Mouse (Mus musculus) hindbrain, embryonic 16.5 days (tissue): ENCODE data around the gene Plekha4. TPM values are rescaled to one million over a fixed set of nuclear protein-coding genes. Genes with fewer than 3 reads are reported as not detected.
A peak's percentile ranks its signal among the peaks of the same experiment; 100 is the strongest.

ENCODE experiments used
- ATAC-seq: fragments of 200-750 bp; cut with Nextera tagmentation; 2 replicates; pipeline ENCODE4 v1.8.0; 2017; ENCODE audit warnings: moderate TSS enrichment, moderate library complexity
- H3K27ac ChIP-seq: fragments of 300-500 bp; sonication (generic); 2 replicates; pipeline ENCODE4 v1.5.1; 2014; ENCODE audit warnings: low read depth, mild to moderate bottlenecking, control low read depth, low read length, moderate library complexity
- H3K27me3 ChIP-seq: fragments of 300-500 bp; sonication (generic); replicated peaks from 2 replicates; pipeline ENCODE4 v1.6.1; 2014; ENCODE audit warnings: low read length; ENCODE audit not compliant: control insufficient read depth, insufficient read depth
- H3K36me3 ChIP-seq: fragments of 300-500 bp; sonication (generic); 2 replicates; pipeline ENCODE4 v1.6.1; 2014; ENCODE audit warnings: mild to moderate bottlenecking, low read length, moderate library complexity, mixed read lengths; ENCODE audit not compliant: control insufficient read depth, insufficient read depth
- H3K4me1 ChIP-seq: fragments of 300-500 bp; sonication (generic); 2 replicates; pipeline ENCODE4 v1.6.1; 2014; ENCODE audit warnings: low read depth, low read length; ENCODE audit not compliant: control insufficient read depth, insufficient read depth
- H3K4me2 ChIP-seq: fragments of 300-500 bp; sonication (generic); 2 replicates; pipeline ENCODE4 v1.6.1; 2014; ENCODE audit warnings: mild to moderate bottlenecking, low read length, control low read depth, moderate library complexity
- H3K4me3 ChIP-seq: fragments of 300-500 bp; sonication (generic); 2 replicates; pipeline ENCODE4 v1.5.1; 2014; ENCODE audit warnings: mild to moderate bottlenecking, low read length, control low read depth, moderate library complexity
- H3K9ac ChIP-seq: fragments of 300-500 bp; sonication (generic); 2 replicates; pipeline ENCODE4 v1.6.1; 2014; ENCODE audit warnings: low read depth, mild to moderate bottlenecking, control low read depth, low read length, moderate library complexity
- H3K9me3 ChIP-seq: fragments of 300-500 bp; sonication (generic); 2 replicates; pipeline ENCODE4 v1.6.1; 2014; ENCODE audit warnings: mild to moderate bottlenecking, low read length, moderate library complexity; ENCODE audit not compliant: control insufficient read depth
- WGBS: fragments of 180-500 bp; shearing (Covaris S2); extraction: QIAGEN DNeasy Blood & Tissue Kit; methylation state at CpG from one replicate; pipeline ENCODE4 v1.1.7; 2014; 5-methylcytosine and 5-hydroxymethylcytosine counted together
- polyA plus RNA-seq: library from polyadenylated mRNA; unstranded; fragments of >200 nt; fragmentation: Nextera tagmentation; extraction: Ambion mirVana; gene quantifications from 2 replicates; pipeline ENCODE4 v1.2.1, GENCODE M21; 2015

The Plekha4 gene
- polyA plus RNA-seq, 1 experiment from 2014 or later: 2.2 TPM

- no peaks in the 10 kb centered on the region for H3K36me3 ChIP-seq
- no peaks in the 10 kb centered on the region for H3K27me3 ChIP-seq
- H3K4me2 ChIP-seq: no peak overlapping the region
- no peak overlapping the region for H3K9ac ChIP-seq
- no peak overlapping the region for H3K4me3 ChIP-seq
- ATAC-seq: no peak
- H3K27ac ChIP-seq: no peak overlapping the region
- no peaks in the 10 kb centered on the region for H3K4me1 ChIP-seq
- 100% methylated on average over 1 of the region's 1 CpGs for WGBS
- H3K9me3 ChIP-seq: no peaks in the 10 kb centered on the region
Measured at GRCm38 (mm10) chr7:45544525-45544924, 18.4 kb downstream of the Plekha4 start.

GRCm38 (mm10) chr7:45549641-45550436 lies 23.7 kb downstream of the Plekha4 start:
- Histone ChIP-seq H3K27ac (no peak overlapping the region), H3K4me3 (no peak overlapping the region), H3K27me3 (no peaks in the 10 kb centered on the region), H3K36me3 (no peaks in the 10 kb centered on the region), H3K4me2 (no peak overlapping the region), H3K9me3 (no peaks in the 10 kb centered on the region), H3K4me1 (no peaks in the 10 kb centered on the region), H3K9ac (no peak overlapping the region)
- ATAC-seq: no peak
- WGBS: 85% methylated on average over 16 of the region's 16 CpGs

- ATAC-seq: no peak
- H3K27ac ChIP-seq: no peak overlapping the region
- no peaks in the 10 kb centered on the region for H3K27me3 ChIP-seq
Measured at GRCm38 (mm10) chr7:45550821-45551511, 24.8 kb downstream of the Plekha4 start.

GRCm38 (mm10) chr7:45551512-45551883 lies 25.4 kb downstream of the Plekha4 start:
- H3K9me3 ChIP-seq: no peaks in the 10 kb centered on the region
- ATAC-seq: no peak
- no peaks in the 10 kb centered on the region for H3K4me1 ChIP-seq
- no peak overlapping the region for H3K27ac ChIP-seq
- no peak overlapping the region for H3K4me2 ChIP-seq
- no peak overlapping the region for H3K4me3 ChIP-seq
- H3K36me3 ChIP-seq: no peaks in the 10 kb centered on the region
- 90% methylated on average over 8 of the region's 8 CpGs for WGBS
- no peak overlapping the region for H3K9ac ChIP-seq
- no peaks in the 10 kb centered on the region; the same call in 1 of the 2 replicates for H3K27me3 ChIP-seq

More at GRCm38 (mm10) chr7:45550821-45551511, 24.8 kb downstream of the Plekha4 start:
- no peaks in the 10 kb centered on the region for H3K4me1 ChIP-seq
- no peak overlapping the region for H3K4me3 ChIP-seq
- WGBS: 85% methylated on average over 11 of the region's 11 CpGs
- no peaks in the 10 kb centered on the region for H3K9me3 ChIP-seq
- no peak overlapping the region for H3K9ac ChIP-seq
- H3K4me2 ChIP-seq: no peak overlapping the region
- H3K36me3 ChIP-seq: no peaks in the 10 kb centered on the region

GRCm38 (mm10) chr7:45553519-45553918 lies 27.4 kb downstream of the Plekha4 start:
- H3K9me3 ChIP-seq: no peaks in the 10 kb centered on the region
- no peak overlapping the region for H3K4me2 ChIP-seq
- ATAC-seq: no peak
- H3K4me1 ChIP-seq: no peaks in the 10 kb centered on the region
- WGBS: 66% methylated on average over 8 of the region's 8 CpGs
- no peaks in the 10 kb centered on the region; the same call in 1 of the 2 replicates for H3K27me3 ChIP-seq
- H3K9ac ChIP-seq: no peak overlapping the region
- H3K36me3 ChIP-seq: no peaks in the 10 kb centered on the region
- H3K4me3 ChIP-seq: no peak overlapping the region
- no peak overlapping the region for H3K27ac ChIP-seq

- no peak overlapping the region for H3K4me3 ChIP-seq
Measured at GRCm38 (mm10) chr7:45553990-45554389, 27.9 kb downstream of the Plekha4 start.

GRCm38 (mm10) chr7:45554744-45555143 lies 28.6 kb downstream of the Plekha4 start, which contains the start of gene Hsd17b14:
Gene Hsd17b14 (plus strand): TSS chr7:45554893.
- H3K27ac ChIP-seq: no peak within 1 kb of the TSS
- H3K9ac ChIP-seq: no peak within 1 kb of the TSS
- no peak within 1 kb of the TSS for H3K4me2 ChIP-seq
- WGBS: 47% methylated on average over 8 of the region's 8 CpGs
- no peaks in the 10 kb centered on the region for H3K9me3 ChIP-seq
- ATAC-seq: no peak
- no peaks in the 10 kb centered on the region for H3K4me1 ChIP-seq
- H3K4me3 ChIP-seq: no peak within 1 kb of the TSS
- no peaks in the 10 kb centered on the region; the same call in 1 of the 2 replicates for H3K27me3 ChIP-seq
- no peaks in the 10 kb centered on the region for H3K36me3 ChIP-seq

More at GRCm38 (mm10) chr7:45553990-45554389, 27.9 kb downstream of the Plekha4 start:
- H3K4me2 ChIP-seq: no peak overlapping the region
- no peak overlapping the region for H3K27ac ChIP-seq
- no peaks in the 10 kb centered on the region; the same call in 1 of the 2 replicates for H3K27me3 ChIP-seq
- H3K9ac ChIP-seq: no peak overlapping the region
- no peaks in the 10 kb centered on the region for H3K9me3 ChIP-seq
- ATAC-seq: no peak
- no peaks in the 10 kb centered on the region for H3K36me3 ChIP-seq
- H3K4me1 ChIP-seq: no peaks in the 10 kb centered on the region
- WGBS: 89% methylated on average over 2 of the region's 2 CpGs

GRCm38 (mm10) chr7:45555787-45556186 lies 29.7 kb downstream of the Plekha4 start:
- Histone ChIP-seq H3K9ac (peak overlapping the region; percentile 35; the same call in 1 of the 2 replicates), H3K4me2 (no peak overlapping the region), H3K4me3 (no peak overlapping the region), H3K4me1 (no peaks in the 10 kb centered on the region), H3K27me3 (no peaks in the 10 kb centered on the region; the same call in 1 of the 2 replicates), H3K9me3 (no peaks in the 10 kb centered on the region), H3K36me3 (no peaks in the 10 kb centered on the region), H3K27ac (no peak overlapping the region)
- ATAC-seq: no peak
- 34% methylated on average over 8 of the region's 8 CpGs for WGBS

- no peak overlapping the region for H3K9ac ChIP-seq
- no peaks in the 10 kb centered on the region for H3K36me3 ChIP-seq
- no peak for ATAC-seq
- H3K4me1 ChIP-seq: no peaks in the 10 kb centered on the region
- no peak overlapping the region for H3K4me2 ChIP-seq
- no peaks in the 10 kb centered on the region; the same call in 1 of the 2 replicates for H3K27me3 ChIP-seq
- no peak overlapping the region for H3K27ac ChIP-seq
- no peak overlapping the region for H3K4me3 ChIP-seq
- 71% methylated on average over 6 of the region's 6 CpGs for WGBS
- no peaks in the 10 kb centered on the region for H3K9me3 ChIP-seq
Measured at GRCm38 (mm10) chr7:45558907-45559306, 32.8 kb downstream of the Plekha4 start.
